10 mouse cellular contexts compared by ENCODE assay signal in genomic region chr9:121600861-121601427, GRCm38 (mm10). TPM values are rescaled to one million over a fixed set of nuclear protein-coding genes. Genes with fewer than 3 reads are reported as not detected.
DNase-seq lines count a peak whose midpoint lies in the region; ATAC-seq and TF ChIP-seq lines count a peak whose summit lies in the region.
"Had no signal": no experiment of that assay in that cellular context is flagged by ENCODE, and none has a peak within 500 bp of the region (broad histone marks: within the 10 kb centered on the region; RNA-seq: fewer than 3 reads in every experiment).

No protein-coding gene starts in this region.

- no peak overlapping the region for H3K4me3 ChIP-seq in kidney, embryonic 15.5 days (replicated peaks)
- no peak overlapping the region for H3K4me3 ChIP-seq in limb, embryonic 14.5 days (replicated peaks; ENCODE audit: low read length)
- H3K4me3 ChIP-seq: hindbrain, embryonic 12.5 days had no signal

- no peak for TF ChIP-seq POLR2A in limb, embryonic 14.5 days (IDR thresholded peaks at IDR 0.05; ENCODE audit: borderline replicate concordance, extremely low read depth, insufficient read depth, insufficient read length)

- H3K9me3 ChIP-seq in kidney, embryonic 15.5 days (replicated peaks), result no peaks in the 10 kb centered on the region
- no peaks in the 10 kb centered on the region for H3K9me3 ChIP-seq in limb, embryonic 14.5 days (ENCODE audit: control insufficient read depth, low read length)
- H3K9me3 ChIP-seq: hindbrain, embryonic 12.5 days had no signal

- H3K36me3 ChIP-seq in kidney, embryonic 15.5 days, result no peaks in the 10 kb centered on the region
- H3K36me3 ChIP-seq in limb, embryonic 14.5 days (ENCODE audit: control insufficient read depth, insufficient read depth, low read length), result no peaks in the 10 kb centered on the region
- H3K36me3 ChIP-seq: hindbrain, embryonic 12.5 days had no signal

- H3K27me3 ChIP-seq in kidney, embryonic 15.5 days, result peaks cover 4% of the 10 kb centered on the region; the same call in 1 of the 2 replicates
- H3K27me3 ChIP-seq in limb, embryonic 14.5 days (ENCODE audit: control insufficient read depth, insufficient read depth, low read length), result no peaks in the 10 kb centered on the region
- H3K27me3 ChIP-seq: hindbrain, embryonic 12.5 days had no signal

- 29% methylated on average over 6 of the region's 6 CpGs for WGBS in kidney, embryonic 15.5 days
- 14% methylated on average over 6 of the region's 6 CpGs for WGBS in limb, embryonic 14.5 days

- H3K4me1 ChIP-seq in kidney, embryonic 15.5 days, result peaks cover 22% of the 10 kb centered on the region
- H3K4me1 ChIP-seq in limb, embryonic 14.5 days (ENCODE audit: control insufficient read depth, insufficient read depth, low read length), result 0 out of 2 replicates have a peak, but pooled peaks cover 7% of the 10 kb centered on the region

- ATAC-seq in kidney, embryonic 15.5 days (replicated peaks; ENCODE audit: low FRiP score), result 0 out of 2 replicates have a peak, but pooled peaks have one; percentile 54
- ATAC-seq in limb, embryonic 14.5 days (ENCODE audit: low FRiP score, low read depth), result peak; percentile 63
- no peak for ATAC-seq in CD4-positive, CD25-positive, alpha-beta regulatory T cell, adult 4 months

- DNase-seq in adrenal gland, postnatal 14 days, result peak; percentile 32
- DNase-seq in adrenal gland, postnatal 10 days, result no peak
- DNase-seq in kidney, adult 8-10 months, result no peak
- DNase-seq in fat pad, adult 2 months (ENCODE audit: extremely low read depth, low read depth, low spot score), result peak; percentile 96
- DNase-seq in limb, embryonic 14.5 days (ENCODE audit: low spot score), result peak; percentile 46
- no peak for DNase-seq in adrenal gland, adult 8-10 months
- DNase-seq: adrenal gland, postnatal 25 days had no signal

- no peak overlapping the region for H3K9ac ChIP-seq in kidney, embryonic 15.5 days
- H3K9ac ChIP-seq in limb, embryonic 14.5 days (ENCODE audit: low read depth, low read length, severe bottlenecking), result no peak overlapping the region
- H3K9ac ChIP-seq: hindbrain, embryonic 12.5 days had no signal

- H3K27ac ChIP-seq in kidney, embryonic 15.5 days, result no peak overlapping the region
- H3K27ac ChIP-seq in limb, embryonic 14.5 days (replicated peaks; ENCODE audit: low read depth, low read length), result no peak overlapping the region
- H3K27ac ChIP-seq: hindbrain, embryonic 12.5 days had no signal

- H3K4me2 ChIP-seq in kidney, embryonic 15.5 days, result 0 out of 2 replicates have a peak overlapping the region, but pooled peaks have one; percentile 25
- no peak overlapping the region for H3K4me2 ChIP-seq in limb, embryonic 14.5 days (replicated peaks; ENCODE audit: low read depth, low read length, severe bottlenecking)
- H3K4me2 ChIP-seq: hindbrain, embryonic 12.5 days had no signal

RNA-seq across cellular contexts. Expression of gene Lyzl4, which starts 41.0 kb away (rescaled TPM):
- not detected in 2 replicates for total RNA-seq in adrenal gland, postnatal 14 days (2021)
- under 1 TPM in 1 of 2 experiments, not detected in 1; 0.48 TPM for total RNA-seq in adrenal gland, postnatal 10 days (2021)
- not detected in 2 replicates for polyA plus RNA-seq in kidney, embryonic 15.5 days (2015; fragmentation: Nextera tagmentation; extraction: Ambion mirVana)
- polyA plus RNA-seq in limb, embryonic 14.5 days (2012; rRNA removed), result 0.17 and 0.21 TPM in 2 replicates
- polyA plus RNA-seq in limb, embryonic 14.5 days (2014; fragmentation: Nextera tagmentation; extraction: Ambion mirVana), result 0.33 TPM in 1 of 2 replicates, not detected in the other
- polyA plus RNA-seq in CD4-positive, CD25-positive, alpha-beta regulatory T cell, adult 4 months (2017; shearing (Covaris generic)), result not detected
- under 1 TPM in 1 of 4 experiments, not detected in 3; 0.75 TPM for total RNA-seq in adrenal gland, adult 8-10 months (2022)
- total RNA-seq: adrenal gland, postnatal 25 days had no signal
- polyA plus RNA-seq: hindbrain, embryonic 12.5 days had no signal

RNA-seq across cellular contexts. Expression of gene Vipr1, which starts 41.6 kb away (rescaled TPM):
- total RNA-seq in adrenal gland, postnatal 14 days (2021), result 2.7 and 3.7 TPM in 2 replicates
- 1 to 10 TPM; 2.8 to 5.2 TPM for total RNA-seq in adrenal gland, postnatal 10 days (2021)
- 0.18 and 0.39 TPM in 2 replicates for polyA plus RNA-seq in kidney, embryonic 15.5 days (2015; fragmentation: Nextera tagmentation; extraction: Ambion mirVana)
- polyA plus RNA-seq in limb, embryonic 14.5 days (2012; rRNA removed), result 0.42 and 0.47 TPM in 2 replicates
- polyA plus RNA-seq in limb, embryonic 14.5 days (2014; fragmentation: Nextera tagmentation; extraction: Ambion mirVana), result 0.45 and 0.48 TPM in 2 replicates
- 1 to 10 TPM; 1.3 to 2.0 TPM for polyA plus RNA-seq in CD4-positive, CD25-positive, alpha-beta regulatory T cell, adult 4 months (2017; shearing (Covaris generic))
- total RNA-seq in adrenal gland, adult 8-10 months (2022), result 1 to 10 TPM in 2 of 4 experiments, under 1 TPM in 2; 0.58 to 2.2 (median 1.2) TPM

Comparison
In these comparisons a context has a peak if more than half of its experiments do, and no peak if none do; other contexts are left out.
1. DNase-seq: peak in adrenal gland, postnatal 14 days (single experiment), fat pad, adult 2 months (single experiment) and limb, embryonic 14.5 days (single experiment); none in adrenal gland, postnatal 10 days (single experiment), kidney, adult 8-10 months (0 of 2) and adrenal gland, adult 8-10 months (single experiment).